Mouse (Mus musculus) NIH3T3 (cell line): ENCODE measurements around the gene Sbk2.
"Not testable (repeated sequence)": the region's sequence is repeated elsewhere in the genome, so short reads cannot be mapped to it uniquely, and the experiment has no call there.

Source experiments
- DNase-seq: peaks from one replicate; pipeline ENCODE4 v3.0.0-alpha.2; 2012; ENCODE audit warnings: low read depth

Gene Sbk2

GRCm38 (mm10) chr7:4964272-4964671 lies at the start of gene Sbk2:
Sbk2 (minus strand) TSS chr7:4964406.
- DNase-seq: peak; percentile 66

DNA sequence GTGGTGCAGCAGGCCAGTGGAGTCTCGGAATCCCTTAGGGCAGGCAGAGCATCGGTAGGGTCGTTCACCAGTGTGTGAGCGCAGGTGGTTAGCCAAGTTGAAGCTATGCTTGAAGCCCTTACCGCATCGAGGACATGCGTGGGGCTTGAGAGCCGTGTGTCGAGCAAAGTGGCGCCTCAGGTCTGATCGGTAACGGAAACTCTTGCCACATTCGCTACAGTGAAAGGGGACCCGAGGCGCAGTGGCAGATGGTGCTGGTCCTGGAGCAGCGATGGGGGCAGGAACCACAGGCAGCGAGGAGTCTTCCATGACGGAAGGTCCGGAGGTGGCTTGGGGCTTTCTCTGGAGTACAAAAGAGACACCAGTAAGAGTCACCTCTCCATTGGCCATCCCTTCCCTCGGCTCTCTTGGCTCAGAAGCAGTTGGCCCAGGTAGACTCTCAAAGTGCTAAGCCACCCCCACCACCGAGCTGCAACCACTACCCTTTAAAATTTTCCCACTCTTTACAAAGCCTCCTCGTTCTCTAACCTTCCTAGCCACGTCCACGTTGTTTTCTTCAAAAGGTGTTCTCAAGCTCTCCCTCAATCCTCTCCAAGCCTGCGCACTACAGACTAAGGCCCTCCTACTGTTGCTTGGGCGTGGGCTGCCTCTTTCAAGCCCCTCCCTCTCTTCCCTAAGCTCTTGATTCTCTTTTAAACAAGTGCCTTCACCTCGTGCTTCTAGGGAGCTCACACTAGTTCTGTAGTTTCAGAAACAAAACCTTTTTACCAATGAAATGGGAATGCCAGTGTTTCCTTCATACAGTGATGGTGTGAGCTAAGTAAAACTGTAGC lies 48.7 kb upstream of the Sbk2 start:
- peak; percentile 17 for DNase-seq

DNA sequence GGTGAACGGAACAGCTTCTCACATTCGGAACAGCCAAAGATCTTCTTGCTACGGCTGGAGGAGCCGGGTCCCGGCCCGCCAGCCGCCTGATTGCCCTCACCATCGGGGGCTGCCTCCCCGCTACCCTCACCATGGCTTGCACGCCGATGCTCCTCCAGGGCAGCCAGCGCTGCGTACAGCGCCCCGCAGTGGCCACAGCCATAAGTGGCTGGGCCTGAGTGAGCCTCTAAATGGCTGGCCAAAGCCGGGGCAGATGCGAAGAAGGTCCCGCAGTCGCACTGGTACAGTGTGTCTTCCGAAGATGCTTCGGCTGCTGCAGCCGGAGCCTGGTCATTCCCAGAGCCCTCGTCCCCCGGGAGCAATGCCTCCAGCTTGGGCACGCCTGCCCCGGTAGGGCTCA lies 44.0 kb upstream of the Sbk2 start:
- DNase-seq: no peak

GRCm38 (mm10) chr7:5002876-5003275 lies 38.7 kb upstream of the Sbk2 start:
- DNase-seq: not testable (repeated sequence)

DNA sequence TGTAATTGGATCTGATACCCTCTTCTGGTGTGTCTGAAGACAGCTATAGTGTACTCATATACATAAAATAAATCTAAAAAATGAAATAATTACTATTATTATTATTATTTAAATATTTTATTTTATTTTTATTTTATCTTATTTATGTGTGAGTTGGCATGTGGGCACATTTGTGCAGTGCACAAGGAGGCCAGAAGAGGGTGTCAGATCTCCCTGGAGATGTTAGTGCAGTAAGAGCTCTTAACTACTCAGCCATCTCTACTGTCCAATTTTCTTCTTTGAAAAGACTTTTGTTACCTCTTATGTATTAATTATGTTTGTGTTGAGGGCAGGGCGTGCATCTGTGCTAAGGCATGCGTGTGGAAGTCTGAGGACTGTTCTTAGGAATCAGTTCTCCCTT lies 35.7 kb upstream of the Sbk2 start:
- DNase-seq: peak; percentile 58

DNA sequence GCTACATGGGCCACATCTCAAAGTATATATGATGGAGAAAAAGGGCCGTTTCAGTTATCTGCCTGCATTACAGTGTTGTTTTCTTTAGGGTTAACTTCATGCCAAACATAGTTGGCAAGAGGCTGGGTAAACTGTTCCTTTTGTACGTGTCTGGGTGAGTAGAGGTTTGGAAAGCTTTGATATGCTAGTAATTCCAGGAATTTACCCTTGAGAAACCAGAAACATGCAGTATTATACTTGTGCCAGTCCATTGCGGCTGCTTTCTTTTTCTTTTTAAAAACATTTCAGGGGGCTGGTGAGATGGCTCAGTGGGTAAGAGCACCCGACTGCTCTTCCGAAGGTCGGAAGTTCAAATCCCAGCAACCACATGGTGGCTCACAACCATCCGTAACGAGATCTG lies 32.7 kb upstream of the Sbk2 start:
- peak; percentile 56 for DNase-seq

- peak; percentile 96 for DNase-seq
These were observed 32.0 kb upstream of the Sbk2 start, which contains the start of gene Zfp579 for GRCm38 (mm10) chr7:4996003-4996895. Zfp579 (minus strand) TSS chr7:4996158.

GRCm38 (mm10) chr7:4995268-4996002 lies 31.2 kb upstream of the Sbk2 start:
- DNase-seq: no peak

GRCm38 (mm10) chr7:4993999-4994788 lies 30.0 kb upstream of the Sbk2 start:
- DNase-seq: no peak

DNA sequence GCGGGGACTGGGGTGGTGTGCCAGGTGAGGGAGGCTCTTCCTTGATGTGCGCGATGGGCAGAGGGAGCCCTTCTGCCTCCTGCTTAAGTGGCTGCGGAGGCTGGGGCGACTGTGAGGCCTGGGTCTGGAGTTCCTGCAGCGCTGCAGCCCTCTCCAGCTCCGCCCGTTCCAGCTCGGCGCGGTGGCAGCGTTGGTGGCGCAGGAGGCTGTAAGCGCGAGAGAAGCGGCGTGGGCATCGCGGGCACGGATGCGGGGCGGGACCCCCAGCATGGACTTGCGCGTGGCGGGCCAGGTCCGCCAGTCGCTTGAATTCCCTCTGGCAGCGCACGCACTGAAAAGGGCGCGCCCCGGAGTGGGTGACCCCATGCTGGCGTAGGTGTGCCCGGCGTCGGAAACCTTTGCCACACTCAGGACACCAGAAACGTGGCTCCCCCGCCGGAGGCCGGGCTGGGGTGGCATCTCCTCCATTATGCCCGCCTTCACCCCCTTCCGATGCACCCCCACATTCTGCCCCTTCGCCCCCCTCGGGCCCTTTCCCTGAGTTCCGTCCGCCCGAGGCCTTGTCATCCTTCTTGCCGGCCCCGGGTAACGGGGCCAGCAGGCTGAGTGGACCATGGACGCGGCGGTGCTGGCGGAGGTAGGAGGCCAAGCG lies 29.3 kb upstream of the Sbk2 start:
- DNase-seq: no peak

- DNase-seq: no peak
These were observed 24.0 kb upstream of the Sbk2 start for GRCm38 (mm10) chr7:4988250-4988649.

DNA sequence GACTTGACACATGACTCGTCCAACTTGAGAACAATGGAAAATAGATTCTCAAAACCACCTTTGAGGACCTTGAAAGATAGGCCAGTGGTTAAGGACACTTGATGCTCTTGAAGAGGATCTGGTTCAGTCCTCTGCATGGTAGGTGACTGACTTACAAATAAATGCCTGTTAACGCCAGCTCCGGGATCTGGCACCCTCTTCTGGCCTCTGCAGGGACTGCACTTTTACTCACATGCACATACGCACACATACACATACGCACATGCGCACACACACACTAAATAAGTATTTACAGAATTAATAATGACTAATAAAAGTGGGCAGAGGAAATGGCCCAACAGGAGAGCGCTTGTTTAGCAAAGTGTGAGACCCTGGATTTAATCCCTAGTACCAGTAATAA lies 12.6 kb upstream of the Sbk2 start:
- peak; percentile 27 for DNase-seq

DNA sequence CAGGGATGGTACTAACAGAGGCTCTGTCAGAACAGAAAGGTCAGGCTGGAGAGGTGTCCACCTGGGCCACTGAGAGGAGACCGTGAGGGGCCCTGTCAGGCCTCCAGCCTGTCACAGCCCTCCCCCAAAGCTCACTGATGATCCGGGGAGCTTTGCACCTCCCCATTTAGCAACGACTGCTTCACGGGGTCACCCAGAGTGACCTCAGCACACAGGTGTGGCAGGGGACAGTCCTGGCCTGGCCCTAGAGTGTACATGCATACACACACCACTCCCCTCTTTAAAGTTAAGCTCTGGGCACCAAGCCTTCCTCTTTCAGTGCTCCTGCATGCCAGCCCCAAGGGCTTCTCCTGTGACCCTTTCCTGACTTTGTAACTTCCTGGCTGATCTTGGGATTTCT lies 11.2 kb upstream of the Sbk2 start:
- no peak for DNase-seq

GRCm38 (mm10) chr7:4972321-4973047 lies 8.3 kb upstream of the Sbk2 start:
- DNase-seq: peak; percentile 96

DNA sequence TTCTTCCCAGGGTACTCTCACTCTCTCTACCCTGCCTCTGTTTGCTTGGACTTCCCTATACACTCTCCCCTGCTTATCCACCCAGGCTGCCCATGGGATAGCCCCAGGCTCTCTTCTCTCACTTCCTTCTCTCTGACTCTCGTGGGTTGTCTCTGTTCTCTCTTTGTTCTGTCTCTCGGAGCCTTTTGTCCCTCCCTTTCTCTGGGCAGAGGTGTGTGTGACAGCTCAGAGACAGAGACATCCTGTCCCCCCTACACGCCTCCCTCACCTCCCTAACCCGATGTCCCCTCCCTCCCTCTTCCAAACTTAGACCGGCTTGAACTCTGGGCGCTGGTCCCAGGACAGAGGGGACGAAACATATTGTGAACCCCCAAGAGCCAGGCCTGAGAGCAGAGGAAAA lies 7.5 kb upstream of the Sbk2 start:
- no peak for DNase-seq

- no peak for DNase-seq
These were observed 6.9 kb upstream of the Sbk2 start, which contains the start of gene Sbk3 for GRCm38 (mm10) chr7:4971068-4971467. Sbk3 (minus strand) TSS chr7:4971168.

DNA sequence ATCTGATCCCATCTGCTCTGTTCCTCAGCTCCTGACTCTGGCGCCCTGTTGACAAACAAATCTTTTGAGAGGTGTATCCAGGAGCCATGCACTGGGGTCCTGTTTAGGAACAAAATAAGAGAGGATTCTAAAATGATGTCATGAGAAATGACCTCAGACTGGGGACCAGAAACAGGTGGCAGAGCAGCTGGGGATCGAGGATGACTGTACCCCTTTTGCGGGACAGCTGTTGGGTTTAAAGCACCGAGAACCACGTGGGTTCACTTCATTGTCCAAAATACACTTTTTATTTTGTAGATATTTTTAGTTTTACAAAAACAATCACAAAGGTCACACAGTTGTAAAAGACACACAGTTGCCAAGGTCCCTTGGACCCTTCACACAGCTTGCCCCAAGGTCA lies 782 bp upstream of the Sbk2 start:
- no peak for DNase-seq

GRCm38 (mm10) chr7:4963527-4963926 lies 679 bp downstream of the Sbk2 start:
- no peak for DNase-seq

- no peak for DNase-seq
These were observed 6.8 kb downstream of the Sbk2 start for GRCm38 (mm10) chr7:4957361-4957760.

DNA sequence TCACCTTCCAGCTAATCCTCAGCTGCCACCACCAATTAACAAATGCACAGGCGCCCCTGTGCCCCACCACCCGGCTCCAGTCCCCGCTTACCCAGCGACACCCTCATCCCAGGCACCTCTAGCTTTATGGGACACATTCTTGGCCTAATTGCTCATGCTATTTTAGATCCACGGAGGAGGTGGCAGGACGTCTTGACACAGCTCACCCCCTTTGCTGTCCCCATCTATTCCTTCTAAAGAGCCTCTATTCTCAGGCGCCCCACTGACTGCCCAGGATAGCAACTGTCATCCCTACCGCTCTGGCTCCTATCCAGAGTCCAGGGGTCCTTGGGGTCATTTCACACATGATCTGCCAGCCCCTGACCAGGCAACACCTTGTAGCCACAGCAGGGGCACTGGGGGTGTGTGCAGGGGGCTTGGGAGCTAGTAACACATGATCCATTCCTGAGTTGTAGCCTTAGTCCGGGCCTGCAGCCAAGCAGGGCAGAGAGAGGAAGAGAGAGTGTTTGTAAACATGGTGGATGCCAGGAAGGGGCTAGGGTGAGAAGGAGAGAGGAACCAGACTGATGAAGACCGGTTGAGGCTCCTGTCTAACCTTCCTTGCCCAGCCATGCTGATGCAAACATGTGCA lies 10.3 kb downstream of the Sbk2 start:
- DNase-seq: no peak
